Mouse (Mus musculus): ENCODE results near the gene Klk10.

The Klk10 gene

GRCm38 (mm10) chr7:43780746-43781145 lies at the start of gene Klk10:
Gene Klk10 (plus strand): TSS chr7:43781035.
- no peak for DNase-seq (ENCODE audit: low read depth, low spot score)

GRCm38 (mm10) chr7:43747788-43748187 lies 33.0 kb upstream of the Klk10 start:
- DNase-seq (ENCODE audit: low read depth, low spot score), result no peak

GRCm38 (mm10) chr7:43752806-43753205 lies 28.0 kb upstream of the Klk10 start:
- DNase-seq (ENCODE audit: low read depth, low spot score), result no peak

- DNase-seq (ENCODE audit: low read depth, low spot score), result no peak
Measured at GRCm38 (mm10) chr7:43766484-43766883, 14.4 kb upstream of the Klk10 start.

GRCm38 (mm10) chr7:43768597-43768996 lies 12.2 kb upstream of the Klk10 start, which contains the start of gene Klk12:
Gene Klk12 (plus strand): TSS chr7:43768897.
- DNase-seq (ENCODE audit: low read depth, low spot score), result no peak

GRCm38 (mm10) chr7:43769636-43770035 lies 11.2 kb upstream of the Klk10 start:
- no peak for DNase-seq (ENCODE audit: low read depth, low spot score)

GRCm38 (mm10) chr7:43770701-43771100 lies 10.1 kb upstream of the Klk10 start:
- DNase-seq (ENCODE audit: low read depth, low spot score), result no peak

- DNase-seq (ENCODE audit: low read depth, low spot score), result no peak
Measured at GRCm38 (mm10) chr7:43771916-43772315, 8.9 kb upstream of the Klk10 start.

GRCm38 (mm10) chr7:43772901-43773300 lies 7.9 kb upstream of the Klk10 start:
- DNase-seq (ENCODE audit: low read depth, low spot score), result no peak

GRCm38 (mm10) chr7:43774364-43774763 lies 6.5 kb upstream of the Klk10 start, which contains the start of gene Klk11:
Gene Klk11 (plus strand): TSS chr7:43774604.
- no peak for DNase-seq (ENCODE audit: low read depth, low spot score)

GRCm38 (mm10) chr7:43774802-43775201 lies 6.0 kb upstream of the Klk10 start:
- DNase-seq (ENCODE audit: low read depth, low spot score), result no peak

- no peak for DNase-seq (ENCODE audit: low read depth, low spot score)
Measured at GRCm38 (mm10) chr7:43775311-43776057, 5.4 kb upstream of the Klk10 start.

- no peak for DNase-seq (ENCODE audit: low read depth, low spot score)
Measured at GRCm38 (mm10) chr7:43776506-43776905, 4.3 kb upstream of the Klk10 start.

- no peak for DNase-seq (ENCODE audit: low read depth, low spot score)
Measured at GRCm38 (mm10) chr7:43777423-43777822, 3.4 kb upstream of the Klk10 start.

- DNase-seq (ENCODE audit: low read depth, low spot score), result no peak
Measured at GRCm38 (mm10) chr7:43778176-43778970, 2.5 kb upstream of the Klk10 start.

GRCm38 (mm10) chr7:43780241-43780640 lies 594 bp upstream of the Klk10 start:
- DNase-seq (ENCODE audit: low read depth, low spot score), result no peak

- DNase-seq (ENCODE audit: low read depth, low spot score), result no peak
Measured at GRCm38 (mm10) chr7:43781541-43781940, 706 bp downstream of the Klk10 start.

GRCm38 (mm10) chr7:43782275-43783265 lies 1.7 kb downstream of the Klk10 start:
- peak; percentile 9 for DNase-seq (ENCODE audit: low read depth, low spot score)

GRCm38 (mm10) chr7:43785286-43785685 lies 4.5 kb downstream of the Klk10 start:
- no peak for DNase-seq (ENCODE audit: low read depth, low spot score)

GRCm38 (mm10) chr7:43788096-43788495 lies 7.3 kb downstream of the Klk10 start:
- no peak for DNase-seq (ENCODE audit: low read depth, low spot score)

- no peak for DNase-seq (ENCODE audit: low read depth, low spot score)
Measured at GRCm38 (mm10) chr7:43789295-43789694, 8.5 kb downstream of the Klk10 start.

GRCm38 (mm10) chr7:43791591-43791990 lies 10.8 kb downstream of the Klk10 start, which contains the start of gene Klk9:
Gene Klk9 (plus strand): TSS chr7:43791891.
- DNase-seq (ENCODE audit: low read depth, low spot score), result no peak

Data from retina, adult 2 months (tissue).